Mouse (Mus musculus): Measurements from ENCODE around the gene Gins3.

- TF ChIP-seq CTCF (IDR thresholded peaks at IDR 0.05; ENCODE audit: control insufficient read depth, insufficient read depth, insufficient read length) (no peak), USF1 (IDR thresholded peaks at IDR 0.05; ENCODE audit: low read depth) (no peak), MYOD1 (IDR thresholded peaks at IDR 0.05; ENCODE audit: control insufficient read depth, insufficient read length, low read depth) (no peak), MYOG (IDR thresholded peaks at IDR 0.05; ENCODE audit: control insufficient read depth, extremely low read depth, insufficient read length) (no peak), MAX (IDR thresholded peaks at IDR 0.05) (no peak)
Measured at GRCm38 (mm10) chr8:95632840-95633239, 413 bp upstream of the Gins3 start.

Data from C2C12 (cell line).